Mouse (Mus musculus) embryonic facial prominence, embryonic 13.5 days (tissue): ENCODE measurements around the gene Fap. TPM values are rescaled to one million over a fixed set of nuclear protein-coding genes. Genes with fewer than 3 reads are reported as not detected.
A peak's percentile ranks its signal among the peaks of the same experiment; 100 is the strongest.

Experiments used
- ATAC-seq: fragments of 200-750 bp; cut with Nextera tagmentation; 2 replicates; pipeline ENCODE4 v1.8.0; 2017; ENCODE audit warnings: low read depth; ENCODE audit not compliant: insufficient number of reproducible peaks, insufficient read depth, low FRiP score, low TSS enrichment
- H3K27ac ChIP-seq: fragments of 300-500 bp; sonication (generic); 2 replicates; pipeline ENCODE4 v1.5.1; 2015; ENCODE audit warnings: moderate library complexity, mild to moderate bottlenecking, inconsistent platforms
- H3K27me3 ChIP-seq: fragments of 300-500 bp; sonication (generic); 2 replicates; pipeline ENCODE4 v1.6.1; 2015; ENCODE audit warnings: mild to moderate bottlenecking, inconsistent platforms
- H3K36me3 ChIP-seq: fragments of 300-500 bp; sonication (generic); 2 replicates; pipeline ENCODE4 v1.6.1; 2015; ENCODE audit warnings: mild to moderate bottlenecking, inconsistent platforms
- H3K4me1 ChIP-seq: fragments of 300-500 bp; sonication (generic); 2 replicates; pipeline ENCODE4 v1.6.1; 2015; ENCODE audit warnings: inconsistent platforms
- H3K4me2 ChIP-seq: fragments of 300-500 bp; sonication (generic); 2 replicates; pipeline ENCODE4 v1.6.1; 2015; ENCODE audit warnings: moderate library complexity, mild to moderate bottlenecking, inconsistent platforms
- H3K4me3 ChIP-seq: fragments of 300-500 bp; sonication (generic); 2 replicates; pipeline ENCODE4 v1.5.1; 2015; ENCODE audit warnings: mild to moderate bottlenecking, inconsistent platforms
- H3K9ac ChIP-seq: fragments of 300-500 bp; sonication (generic); 2 replicates; pipeline ENCODE4 v1.6.1; 2015; ENCODE audit warnings: mild to moderate bottlenecking, inconsistent platforms
- H3K9me3 ChIP-seq: fragments of 300-500 bp; sonication (generic); 2 replicates; pipeline ENCODE4 v1.6.1; 2016; ENCODE audit warnings: inconsistent platforms
- WGBS: fragments of 180-500 bp; shearing (Covaris S2); methylation state at CpG from one replicate; pipeline ENCODE4 v1.1.7; 2015; ENCODE audit warnings: mixed read lengths; 5-methylcytosine and 5-hydroxymethylcytosine counted together
- polyA plus RNA-seq: library from polyadenylated mRNA; unstranded; fragments of >200 nt; fragmentation: Nextera tagmentation; extraction: Ambion mirVana; gene quantifications from 2 replicates; pipeline ENCODE4 v1.2.1, GENCODE M21; 2015

Fap gene
- polyA plus RNA-seq, 1 experiment from 2014 or later = 8.4 TPM

DNA sequence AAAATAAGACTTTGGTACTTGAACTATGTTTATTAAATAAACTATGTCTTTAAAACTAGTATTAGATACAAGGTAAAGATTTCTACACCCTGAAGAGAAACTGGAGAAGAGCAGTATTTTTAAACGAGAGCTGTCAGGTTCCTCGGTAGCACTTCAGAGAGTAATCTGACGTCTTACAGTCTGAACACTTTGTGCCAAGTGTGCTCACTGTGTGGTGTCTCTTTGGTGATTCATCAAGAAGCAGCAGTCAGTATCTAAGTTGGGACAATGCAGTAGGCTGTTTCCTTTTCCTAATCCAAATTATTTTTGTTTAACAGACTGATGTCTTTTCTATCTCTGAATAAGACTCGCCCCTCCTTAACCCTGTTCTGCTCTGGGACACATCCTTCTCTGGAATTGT lies 78.5 kb downstream of the Fap start:
- H3K9ac ChIP-seq = no peak overlapping the region
- H3K9me3 ChIP-seq = no peaks in the 10 kb centered on the region
- 80% methylated on average over 4 of the region's 4 CpGs for WGBS
- no peak overlapping the region for H3K4me2 ChIP-seq
- H3K27me3 ChIP-seq = no peaks in the 10 kb centered on the region
- no peak overlapping the region for H3K27ac ChIP-seq
- no peak for ATAC-seq
- H3K36me3 ChIP-seq = no peaks in the 10 kb centered on the region
- H3K4me3 ChIP-seq = no peak overlapping the region
- H3K4me1 ChIP-seq = no peaks in the 10 kb centered on the region

DNA sequence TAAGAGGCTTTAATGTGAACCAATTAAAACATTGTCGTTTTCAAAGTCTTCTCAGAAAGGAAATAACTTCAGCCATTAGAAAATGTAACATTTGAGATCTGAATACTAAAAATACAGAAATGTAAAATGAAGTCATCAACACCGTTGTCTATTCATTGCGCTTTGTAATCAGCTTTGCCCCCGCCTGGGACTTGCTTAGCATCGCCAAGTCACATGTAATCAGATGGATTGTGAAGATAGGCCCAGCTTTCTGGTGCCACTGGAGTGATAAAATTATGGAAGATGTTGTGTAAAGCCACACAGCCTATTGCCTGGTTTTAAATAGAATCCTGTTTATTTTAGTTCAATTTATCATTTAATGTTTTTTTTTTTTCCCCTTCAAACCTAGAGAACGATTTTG lies 84.0 kb downstream of the Fap start:
- Histone ChIP-seq H3K4me3 (no peak overlapping the region), H3K27ac (no peak overlapping the region), H3K4me1 (no peaks in the 10 kb centered on the region), H3K9ac (no peak overlapping the region), H3K27me3 (no peaks in the 10 kb centered on the region), H3K36me3 (no peaks in the 10 kb centered on the region), H3K4me2 (no peak overlapping the region), H3K9me3 (no peaks in the 10 kb centered on the region)
- 83% methylated on average over 6 of the region's 6 CpGs for WGBS
- no peak for ATAC-seq

DNA sequence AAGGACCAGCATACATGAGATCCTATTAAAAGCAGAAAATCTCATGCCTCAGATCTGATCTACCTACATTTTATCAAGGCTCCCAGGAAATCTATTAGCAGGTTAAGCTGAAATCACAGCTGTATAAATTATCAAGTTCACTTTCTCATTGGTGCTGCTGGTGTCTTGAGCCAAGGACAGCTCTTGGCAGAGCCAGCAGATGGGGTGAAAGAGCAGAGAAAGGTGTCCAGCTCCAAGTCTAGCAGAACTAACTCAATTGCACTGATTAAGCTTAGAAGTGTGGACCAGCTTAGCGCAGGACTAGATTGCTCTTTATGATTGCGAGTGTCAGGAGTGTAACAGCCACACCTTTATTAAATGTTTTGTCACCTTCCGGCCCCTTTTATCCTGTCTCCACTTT lies 89.0 kb downstream of the Fap start:
- no peak overlapping the region for H3K9ac ChIP-seq
- H3K27me3 ChIP-seq = no peaks in the 10 kb centered on the region
- 76% methylated on average over 3 of the region's 3 CpGs for WGBS
- H3K4me3 ChIP-seq = no peak overlapping the region
- H3K36me3 ChIP-seq = no peaks in the 10 kb centered on the region
- no peak for ATAC-seq
- H3K27ac ChIP-seq = no peak overlapping the region
- no peaks in the 10 kb centered on the region for H3K9me3 ChIP-seq
- H3K4me2 ChIP-seq = no peak overlapping the region
- H3K4me1 ChIP-seq = no peaks in the 10 kb centered on the region

DNA sequence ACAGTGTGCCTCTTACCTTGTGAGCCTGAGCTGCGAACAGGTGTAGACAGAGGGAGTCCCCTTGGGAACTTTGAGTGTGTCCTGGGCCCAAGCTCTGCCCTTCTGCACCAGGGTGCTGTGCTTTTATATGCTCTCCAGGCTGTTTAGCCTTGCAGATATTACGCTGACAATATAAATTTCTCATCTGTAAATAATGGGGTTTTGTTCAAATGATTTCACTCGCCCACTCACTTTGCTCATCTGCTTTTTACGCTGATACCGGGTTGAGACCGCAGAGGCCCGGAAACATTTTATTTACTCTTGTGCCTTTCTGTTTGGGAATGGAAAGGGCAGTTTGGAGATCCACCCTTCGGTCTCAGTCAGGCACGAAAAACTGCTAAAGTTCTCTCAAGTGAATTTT lies 90.3 kb downstream of the Fap start, which contains the start of gene Gcg:
TSS of gene Gcg (minus strand) at position 101 of the 400 bp plus-strand sequence.
- H3K36me3 ChIP-seq = no peaks in the 10 kb centered on the region
- H3K27ac ChIP-seq = no peak within 1 kb of the TSS
- H3K4me3 ChIP-seq = no peak within 1 kb of the TSS
- no peaks in the 10 kb centered on the region for H3K27me3 ChIP-seq
- H3K4me2 ChIP-seq = no peak within 1 kb of the TSS
- no peak for ATAC-seq
- H3K9me3 ChIP-seq = no peaks in the 10 kb centered on the region
- 86% methylated on average over 9 of the region's 9 CpGs for WGBS
- no peaks in the 10 kb centered on the region for H3K4me1 ChIP-seq
- H3K9ac ChIP-seq = no peak within 1 kb of the TSS

DNA sequence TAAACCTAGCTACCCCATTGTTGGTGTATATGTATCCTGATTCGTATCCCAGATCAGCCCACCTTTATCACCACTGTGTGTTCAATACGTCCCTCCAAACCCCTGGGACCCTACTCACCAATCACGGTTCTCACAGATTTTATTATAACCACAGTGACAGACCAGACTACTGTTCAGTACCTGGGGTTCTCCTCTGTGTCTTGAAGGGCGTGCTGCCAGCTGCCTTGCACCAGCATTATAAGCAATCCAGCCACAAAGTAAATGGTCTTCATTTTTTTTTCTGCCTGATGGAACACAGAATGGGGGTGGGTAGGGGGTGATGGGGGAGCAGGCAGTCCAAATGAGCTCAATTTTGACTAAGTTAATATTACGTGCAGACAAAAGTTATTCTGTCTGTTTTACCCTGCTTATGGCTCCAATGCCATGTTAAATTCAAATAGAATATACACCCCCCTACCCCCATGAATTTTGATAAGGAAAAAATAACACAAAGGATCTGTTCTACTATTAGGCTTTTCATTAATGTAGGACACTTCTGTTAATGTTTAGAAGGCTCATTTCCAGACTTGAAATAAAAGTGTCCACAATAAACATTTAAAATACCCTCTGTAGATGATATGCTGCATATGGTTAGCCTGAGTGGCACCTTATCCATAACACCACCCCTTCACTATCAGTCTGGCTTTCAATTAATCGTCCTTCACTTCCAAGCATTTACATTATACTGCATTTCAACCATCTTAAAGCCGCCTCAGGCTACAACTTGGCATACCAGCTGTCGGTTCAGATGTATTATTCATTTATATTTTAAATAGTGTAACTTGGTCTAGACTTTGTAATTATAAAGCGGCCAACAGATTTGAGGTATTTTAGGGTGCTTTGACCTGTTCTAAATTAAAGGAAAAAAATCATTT lies 93.3 kb downstream of the Fap start:
- Histone ChIP-seq H3K4me3 (no peak overlapping the region), H3K4me2 (no peak overlapping the region), H3K36me3 (no peaks in the 10 kb centered on the region), H3K9me3 (no peaks in the 10 kb centered on the region), H3K9ac (no peak overlapping the region), H3K27ac (no peak overlapping the region), H3K27me3 (no peaks in the 10 kb centered on the region), H3K4me1 (no peaks in the 10 kb centered on the region)
- ATAC-seq = no peak
- WGBS = 70% methylated on average over 9 of the region's 9 CpGs

DNA sequence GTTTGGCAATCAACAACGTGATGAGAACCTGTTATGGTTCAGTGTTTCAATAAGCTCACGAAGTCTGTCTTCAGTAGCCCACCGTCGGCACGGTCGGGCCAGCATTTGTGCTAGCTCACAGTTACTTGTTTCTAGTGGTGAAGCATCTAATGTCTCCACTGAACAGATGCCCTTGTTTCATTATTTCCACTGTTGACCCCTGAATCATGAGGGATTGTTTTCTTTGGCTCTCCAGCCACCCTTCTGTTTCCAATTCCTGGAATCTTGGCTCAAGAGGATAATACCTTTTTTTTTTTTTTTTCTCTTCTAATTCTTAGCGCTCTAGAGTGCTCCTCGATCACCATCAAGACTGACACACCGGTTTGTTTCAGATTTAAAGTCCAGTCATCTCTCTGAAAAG lies 104.3 kb downstream of the Fap start:
- H3K4me1 ChIP-seq = peaks cover 4% of the 10 kb centered on the region; the same call in 1 of the 2 replicates
- 80% methylated on average over 9 of the region's 9 CpGs for WGBS
- no peak overlapping the region for H3K27ac ChIP-seq
- no peaks in the 10 kb centered on the region for H3K36me3 ChIP-seq
- ATAC-seq = no peak
- no peak overlapping the region for H3K4me3 ChIP-seq
- no peaks in the 10 kb centered on the region for H3K9me3 ChIP-seq
- H3K9ac ChIP-seq = no peak overlapping the region
- H3K27me3 ChIP-seq = no peaks in the 10 kb centered on the region
- H3K4me2 ChIP-seq = no peak overlapping the region

DNA sequence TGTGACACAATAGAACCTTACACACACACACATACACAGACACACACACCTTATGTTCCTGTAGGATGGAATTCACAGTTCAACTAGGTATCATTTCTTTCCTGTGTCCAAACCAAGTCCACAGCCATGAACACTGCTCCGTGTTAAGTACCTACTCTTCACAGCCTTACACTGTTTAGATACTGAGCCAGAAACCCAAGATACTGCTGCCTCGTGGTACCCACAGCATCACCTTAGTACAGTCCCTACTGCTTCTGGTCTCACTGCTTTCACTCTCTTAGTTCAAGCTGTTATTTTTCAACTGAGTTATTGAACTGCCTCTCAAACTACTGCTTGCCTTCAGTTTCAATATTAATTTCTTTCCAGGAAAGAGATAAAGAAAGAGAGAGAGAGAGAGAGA lies 110.6 kb downstream of the Fap start:
- H3K4me2 ChIP-seq = no peak overlapping the region
- no peak overlapping the region for H3K9ac ChIP-seq
- 84% methylated on average over 2 of the region's 2 CpGs for WGBS
- no peak overlapping the region for H3K27ac ChIP-seq
- no peaks in the 10 kb centered on the region for H3K4me1 ChIP-seq
- 0 out of 2 replicates have a peak, but pooled peaks cover 4% of the 10 kb centered on the region for H3K27me3 ChIP-seq
- ATAC-seq = no peak
- no peaks in the 10 kb centered on the region for H3K9me3 ChIP-seq
- H3K36me3 ChIP-seq = no peaks in the 10 kb centered on the region
- H3K4me3 ChIP-seq = no peak overlapping the region

DNA sequence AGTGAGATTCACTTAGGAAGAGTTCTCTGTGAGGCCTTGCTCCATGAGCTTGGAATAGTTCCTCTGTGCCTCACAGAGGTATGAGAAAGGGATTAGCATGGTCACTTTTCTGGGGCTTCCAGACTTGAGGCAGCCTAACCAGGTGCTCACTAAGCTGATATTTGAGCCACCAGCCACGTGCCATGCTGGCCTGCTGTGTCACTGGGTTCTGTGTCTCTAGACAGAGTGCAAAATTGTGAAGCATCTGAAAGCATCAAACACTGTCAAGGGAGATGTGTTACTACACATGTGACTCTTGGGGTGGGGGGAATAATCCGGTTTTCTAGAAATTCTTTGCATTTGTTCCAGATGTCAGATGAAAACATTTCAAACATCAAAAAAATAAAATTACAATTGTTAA lies 111.7 kb downstream of the Fap start:
- Histone ChIP-seq H3K4me2 (no peak overlapping the region), H3K4me1 (no peaks in the 10 kb centered on the region), H3K9me3 (no peaks in the 10 kb centered on the region), H3K27me3 (0 out of 2 replicates have a peak, but pooled peaks cover 4% of the 10 kb centered on the region), H3K27ac (no peak overlapping the region), H3K36me3 (no peaks in the 10 kb centered on the region), H3K4me3 (no peak overlapping the region), H3K9ac (no peak overlapping the region)
- ATAC-seq = no peak
- 33% methylated on average over 2 of the region's 2 CpGs for WGBS

DNA sequence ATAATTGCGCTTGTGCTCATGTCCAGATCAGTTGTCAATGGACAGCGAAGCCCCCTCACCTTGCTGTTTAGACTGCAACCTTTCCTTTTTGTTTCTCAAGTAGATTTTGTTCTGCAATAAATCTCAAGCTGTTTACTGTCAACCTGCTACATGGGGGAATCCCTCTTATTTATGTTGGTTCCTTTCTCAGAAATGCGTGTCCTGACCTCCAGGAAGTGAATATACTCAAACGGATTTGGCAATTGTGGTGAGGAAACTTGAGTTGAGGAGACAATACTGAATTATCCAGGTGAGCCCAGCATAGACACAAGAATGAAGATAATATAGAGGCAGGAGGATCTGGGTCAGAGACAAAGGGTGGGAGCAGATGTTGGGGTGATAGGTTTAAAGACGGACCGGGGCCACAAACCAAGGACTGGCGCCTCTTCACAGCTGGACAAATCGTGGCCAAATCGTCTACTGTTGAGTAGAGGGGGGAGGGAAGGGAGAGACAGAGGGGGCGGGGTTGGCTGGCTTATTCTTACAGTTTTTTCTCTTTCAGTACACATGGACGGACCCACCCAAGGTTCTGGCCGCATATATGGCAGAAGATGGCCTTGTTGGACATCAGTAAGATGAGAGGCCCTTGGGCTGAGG lies 112.9 kb downstream of the Fap start:
- 0 out of 2 replicates have a peak, but pooled peaks have one; percentile 10 for ATAC-seq
- H3K36me3 ChIP-seq = no peaks in the 10 kb centered on the region
- no peaks in the 10 kb centered on the region for H3K9me3 ChIP-seq
- WGBS = 86% methylated on average over 12 of the region's 12 CpGs
- H3K27ac ChIP-seq = no peak overlapping the region
- H3K4me2 ChIP-seq = no peak overlapping the region
- H3K9ac ChIP-seq = no peak overlapping the region
- no peak overlapping the region for H3K4me3 ChIP-seq
- H3K4me1 ChIP-seq = no peaks in the 10 kb centered on the region
- H3K27me3 ChIP-seq = 0 out of 2 replicates have a peak, but pooled peaks cover 4% of the 10 kb centered on the region

DNA sequence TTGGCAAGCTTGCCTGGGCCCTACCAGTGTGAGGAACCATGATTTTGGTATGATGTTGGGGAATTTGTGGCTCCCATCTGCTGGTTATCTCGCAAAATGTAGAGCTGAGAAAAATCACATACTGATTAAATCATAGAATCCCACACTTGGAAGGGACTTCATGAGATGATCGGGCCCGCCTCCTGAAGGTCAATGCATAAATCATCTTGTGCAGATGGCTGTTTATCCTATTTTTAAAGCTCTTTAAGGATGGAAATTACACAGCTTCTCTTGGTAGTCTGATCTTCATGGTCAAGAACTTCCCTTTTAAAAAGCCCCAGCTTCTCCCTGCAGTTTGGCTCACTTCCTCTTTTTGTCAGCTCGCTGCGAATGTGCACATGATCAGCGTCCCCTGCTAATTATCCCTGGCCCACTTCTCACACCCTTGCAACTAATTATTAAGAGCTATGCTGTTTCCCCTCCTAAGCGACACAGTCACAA lies 113.6 kb downstream of the Fap start:
- no peak for ATAC-seq
- Histone ChIP-seq H3K36me3 (no peaks in the 10 kb centered on the region), H3K4me1 (no peaks in the 10 kb centered on the region), H3K9me3 (no peaks in the 10 kb centered on the region), H3K4me2 (no peak overlapping the region), H3K27ac (no peak overlapping the region), H3K9ac (no peak overlapping the region), H3K4me3 (no peak overlapping the region), H3K27me3 (0 out of 2 replicates have a peak, but pooled peaks cover 4% of the 10 kb centered on the region)
- WGBS = 80% methylated on average over 7 of the region's 7 CpGs

DNA sequence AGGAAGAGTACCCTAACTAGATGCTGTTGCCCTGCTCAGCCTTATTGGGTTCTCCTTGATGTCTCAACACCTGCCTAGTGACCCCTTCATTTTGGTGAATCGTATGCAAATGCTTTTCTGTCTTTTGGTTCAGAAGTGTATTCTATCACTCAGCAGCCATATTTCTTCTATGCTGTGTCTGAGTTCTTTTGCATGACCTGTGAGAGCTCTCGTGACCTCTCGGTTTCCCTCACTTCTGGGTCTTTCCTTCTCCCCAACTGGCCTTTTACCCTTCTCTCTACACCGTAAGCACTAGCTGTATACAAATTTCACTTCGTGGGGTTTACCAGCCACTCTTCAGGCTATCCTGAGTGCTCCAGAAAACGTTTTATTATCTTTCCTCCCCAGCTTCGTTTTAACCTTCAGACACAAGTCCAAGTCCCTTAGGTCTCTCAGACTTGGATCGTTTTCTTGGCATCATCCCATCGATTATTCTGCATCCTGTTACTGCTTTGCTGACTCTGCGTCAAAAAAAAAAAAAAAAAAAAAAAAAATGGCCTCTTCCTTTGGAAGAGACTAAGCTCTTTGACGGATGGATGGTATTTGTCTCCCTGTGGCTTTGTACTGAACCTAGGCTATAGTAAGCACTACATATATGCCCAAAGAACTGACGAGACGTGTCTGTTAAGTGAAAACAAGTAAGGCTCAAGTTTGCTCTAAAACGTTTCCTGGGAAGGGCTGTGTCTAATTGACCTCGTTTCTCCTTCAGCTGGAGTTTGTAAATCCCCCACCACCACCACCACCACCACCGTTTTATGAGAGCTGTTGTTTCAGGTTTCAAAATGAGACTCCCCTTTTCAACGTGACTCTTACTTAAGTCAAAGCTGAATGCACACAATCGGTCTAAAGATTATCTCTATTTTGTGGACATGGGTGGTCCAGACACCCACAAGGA lies 114.4 kb downstream of the Fap start:
- WGBS = 52% methylated on average over 18 of the region's 18 CpGs
- H3K36me3 ChIP-seq = no peaks in the 10 kb centered on the region
- H3K27me3 ChIP-seq = 0 out of 2 replicates have a peak, but pooled peaks cover 4% of the 10 kb centered on the region
- H3K4me3 ChIP-seq = no peak overlapping the region
- no peak overlapping the region for H3K4me2 ChIP-seq
- H3K27ac ChIP-seq = no peak overlapping the region
- no peak overlapping the region for H3K9ac ChIP-seq
- no peaks in the 10 kb centered on the region for H3K9me3 ChIP-seq
- no peak for ATAC-seq
- H3K4me1 ChIP-seq = no peaks in the 10 kb centered on the region
